ENCODE assay signal across 11 mouse cellular contexts in the genomic region with DNA sequence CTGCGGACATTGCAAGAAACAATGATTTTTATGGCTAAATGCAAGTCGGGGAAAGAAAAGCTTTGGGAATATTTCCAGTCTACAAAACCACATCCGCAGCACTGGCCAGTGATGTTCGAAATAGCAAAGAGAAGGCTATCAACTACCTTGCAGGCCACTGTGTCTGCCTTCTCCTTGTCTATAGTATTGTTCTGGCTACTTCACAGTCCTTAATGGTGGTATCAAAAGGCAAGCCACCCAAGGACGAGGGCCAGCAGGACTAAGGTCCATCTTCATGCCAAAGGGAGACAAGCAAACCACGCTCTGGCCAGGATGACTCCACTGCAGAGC.
"Had no signal": no experiment of that assay in that cellular context is flagged by ENCODE, and none has a peak within 500 bp of the region (broad histone marks: within the 10 kb centered on the region; RNA-seq: fewer than 3 reads in every experiment).

No protein-coding gene starts in this region.

- H3K4me2 ChIP-seq: limb, embryonic 12.5 days; liver, embryonic 13.5 days; midbrain, embryonic 12.5 days had no signal

- H3K36me3 ChIP-seq: limb, embryonic 12.5 days; liver, embryonic 13.5 days; midbrain, embryonic 12.5 days had no signal

- H3K9me3 ChIP-seq: limb, embryonic 12.5 days; liver, embryonic 13.5 days; midbrain, embryonic 12.5 days had no signal

- H3K4me1 ChIP-seq: limb, embryonic 12.5 days; midbrain, embryonic 12.5 days had no signal

- ATAC-seq: hindbrain, postnatal 0 days; liver, postnatal 0 days; midbrain, embryonic 16.5 days had no signal

- H3K9ac ChIP-seq: limb, embryonic 12.5 days; liver, embryonic 13.5 days; liver, postnatal 0 days; midbrain, embryonic 12.5 days had no signal

- H3K27ac ChIP-seq: hindbrain, postnatal 0 days; limb, embryonic 12.5 days; liver, embryonic 13.5 days; midbrain, embryonic 12.5 days had no signal

- H3K27me3 ChIP-seq: limb, embryonic 12.5 days; liver, embryonic 13.5 days; midbrain, embryonic 12.5 days had no signal

- H3K4me3 ChIP-seq: limb, embryonic 12.5 days; liver, embryonic 13.5 days; midbrain, embryonic 12.5 days had no signal

- DNase-seq: layer of hippocampus, adult 9-11 months; layer of hippocampus, postnatal 36 days; liver; liver, embryonic 13.5 days; liver, postnatal 0 days; right cerebral cortex, postnatal 14 days; thymus, postnatal 36 days had no signal
